Mouse (Mus musculus) C2C12 (cell line): ENCODE measurements around the gene Apex1.

Experiments used
- CTCF ChIP-seq: IDR thresholded peaks from one replicate; pipeline ENCODE4 v1.5.1; 2011; ENCODE audit not compliant: control insufficient read depth, insufficient read depth, insufficient read length
- FOSL1 ChIP-seq: IDR thresholded peaks from one replicate; pipeline ENCODE4 v1.8.0; 2011; ENCODE audit warnings: mild to moderate bottlenecking, low read length; ENCODE audit not compliant: poor library complexity, insufficient read depth, severe bottlenecking
- MAX ChIP-seq: IDR thresholded peaks from one replicate; pipeline ENCODE4 v1.6.1; 2011; ENCODE audit warnings: mild to moderate bottlenecking, control low read depth
- MYOG ChIP-seq: IDR thresholded peaks from one replicate; pipeline ENCODE4 v1.6.1; 2011; ENCODE audit not compliant: control insufficient read depth, insufficient read length; ENCODE audit errors: extremely low read depth

DNA sequence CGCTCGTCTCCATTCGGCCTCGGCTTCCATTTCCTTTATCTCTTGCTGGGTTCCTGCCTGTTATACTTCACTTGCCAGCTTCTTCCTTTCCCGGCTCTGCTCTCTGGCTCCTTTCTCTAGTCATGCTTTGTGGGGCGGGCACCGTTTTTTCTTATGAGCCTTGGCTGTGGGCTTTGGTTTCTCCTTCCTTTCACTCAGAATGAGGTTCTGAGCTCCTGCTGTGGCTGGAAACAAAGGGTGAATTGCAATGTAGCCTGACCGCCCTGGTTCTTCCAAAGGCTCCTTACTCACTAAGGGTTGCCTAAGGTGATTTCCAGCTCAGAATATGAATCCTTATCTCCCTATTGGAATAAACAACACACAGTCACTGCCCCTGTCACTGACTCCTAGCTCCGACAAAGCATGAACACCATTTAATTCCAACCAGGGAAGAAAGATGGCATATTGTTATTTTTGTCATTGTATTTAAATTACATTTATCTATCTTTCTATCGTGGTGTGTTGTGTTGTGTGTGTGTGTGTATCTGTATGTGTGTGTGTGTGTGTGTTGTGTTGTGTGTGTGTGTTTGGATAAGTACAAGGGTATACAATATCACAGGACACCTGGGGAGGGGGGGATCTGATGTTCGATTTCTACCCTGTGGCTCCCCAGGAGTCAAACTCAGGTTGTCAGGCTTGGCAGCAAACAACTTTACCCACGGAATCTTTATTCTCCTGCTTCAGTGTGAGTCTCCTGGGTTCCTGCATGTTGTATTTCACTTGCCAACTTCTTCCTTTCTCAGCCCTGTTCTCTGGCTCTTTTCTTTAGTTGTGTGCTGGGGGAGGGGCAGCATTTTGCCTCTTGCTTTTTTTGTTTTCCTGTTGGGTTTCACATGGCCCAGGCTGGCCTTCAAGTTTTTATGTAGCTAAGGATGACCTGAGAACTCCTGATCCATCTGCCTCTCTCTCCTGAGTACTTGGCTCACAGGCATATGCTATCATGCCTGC, 45.1 kb downstream of the Apex1 start:
- TF ChIP-seq CTCF (no peak), MYOG (no peak), MAX (no peak), FOSL1 (no peak)
